29 mouse cellular contexts compared by ENCODE assay signal in the genomic region with DNA sequence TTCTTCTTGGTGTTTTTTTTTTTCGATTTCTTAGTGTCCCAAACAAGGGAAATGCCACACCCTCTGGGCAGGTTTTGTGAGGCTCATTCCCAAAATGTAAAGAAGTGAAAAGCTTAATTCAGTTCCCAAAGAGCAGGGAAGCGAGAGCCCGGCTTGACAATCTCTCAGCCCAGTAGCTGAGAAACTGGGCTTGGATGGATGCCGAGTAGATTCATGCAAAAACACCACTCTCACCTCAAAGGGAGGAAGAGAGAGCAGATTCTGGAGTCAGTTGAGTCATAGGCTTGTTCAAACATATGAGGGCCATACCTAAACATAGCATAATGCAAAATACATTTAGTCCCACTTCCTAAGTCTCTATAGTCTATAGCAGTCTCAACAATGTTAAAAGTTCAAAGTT. TPM values are rescaled to one million over a fixed set of nuclear protein-coding genes. Genes with fewer than 3 reads are reported as not detected.
"Had no signal": no experiment of that assay in that cellular context is flagged by ENCODE, and none has a peak within 500 bp of the region (broad histone marks: within the 10 kb centered on the region; RNA-seq: fewer than 3 reads in every experiment).

No protein-coding gene starts in this region.

- H3K4me3 ChIP-seq: gastrocnemius, adult 2 months; heart, adult 2 months; hindbrain, embryonic 10.5 days; hindbrain, embryonic 12.5 days; intestine, embryonic 15.5 days; layer of hippocampus, adult 2 months; left cerebral cortex, adult 2 months; limb, embryonic 10.5 days; limb, embryonic 12.5 days; liver, embryonic 13.5 days; liver, embryonic 15.5 days had no signal

- ATAC-seq: hindbrain, embryonic 16.5 days; inflammation-experienced regulatory T-cells, adult 6 months; intestine, embryonic 15.5 days; intestine, postnatal 0 days had no signal

- H3K27ac ChIP-seq: gastrocnemius, adult 2 months; heart, adult 2 months; hindbrain, embryonic 10.5 days; hindbrain, embryonic 12.5 days; hindbrain, embryonic 14.5 days; intestine, embryonic 15.5 days; layer of hippocampus, adult 2 months; left cerebral cortex, adult 2 months; limb, embryonic 10.5 days; limb, embryonic 12.5 days; liver, embryonic 13.5 days; liver, embryonic 15.5 days had no signal

- DNase-seq: gastrocnemius, adult 2 months; gastrocnemius, postnatal 10 days; gastrocnemius, postnatal 25 days; heart, adult 11 months; heart, adult 2 months; heart, postnatal 10 days; heart, postnatal 4 days; kidney, adult 18-20 months; kidney, adult 8-10 months; kidney, postnatal 10 days; kidney, postnatal 25 days; kidney, postnatal 4 days; liver; liver, embryonic 13.5 days had no signal

- H3K9me3 ChIP-seq: hindbrain, embryonic 10.5 days; hindbrain, embryonic 12.5 days; intestine, embryonic 15.5 days; limb, embryonic 10.5 days; limb, embryonic 12.5 days; liver, embryonic 13.5 days; liver, embryonic 15.5 days had no signal

- H3K9ac ChIP-seq: hindbrain, embryonic 12.5 days; hindbrain, embryonic 14.5 days; intestine, embryonic 15.5 days; limb, embryonic 12.5 days; liver, embryonic 13.5 days; liver, embryonic 15.5 days had no signal

- H3K27me3 ChIP-seq: hindbrain, embryonic 12.5 days; intestine, embryonic 15.5 days; limb, embryonic 12.5 days had no signal

- H3K4me1 ChIP-seq: hindbrain, embryonic 12.5 days; intestine, embryonic 15.5 days; limb, embryonic 10.5 days; limb, embryonic 12.5 days; liver, embryonic 15.5 days had no signal

- H3K4me2 ChIP-seq: heart, embryonic 11.5 days; hindbrain, embryonic 12.5 days; hindbrain, embryonic 14.5 days; intestine, embryonic 15.5 days; limb, embryonic 12.5 days; liver, embryonic 11.5 days; liver, embryonic 13.5 days; liver, embryonic 15.5 days had no signal

- H3K36me3 ChIP-seq: hindbrain, embryonic 10.5 days; hindbrain, embryonic 12.5 days; intestine, embryonic 15.5 days; limb, embryonic 10.5 days; limb, embryonic 12.5 days; liver, embryonic 13.5 days; liver, embryonic 15.5 days had no signal

RNA-seq across cellular contexts. Expression of a gene that starts 27.4 kb away (rescaled TPM):
- polyA plus RNA-seq: hindbrain, embryonic 10.5 days; intestine, postnatal 0 days; kidney, embryonic 16.5 days; liver, embryonic 13.5 days had no signal
